Mouse (Mus musculus) c-Kit-negative CD71-positive TER-119-positive erythroid progenitor cells, embryonic 14.5 days (primary cell): ENCODE results near the gene 1700123L14Rik.
"Not testable (repeated sequence)": the region's sequence is repeated elsewhere in the genome, so short reads cannot be mapped to it uniquely, and the experiment has no call there.

Experiments
- DNase-seq: peaks from one replicate; pipeline ENCODE4 v3.0.0-alpha.2; 2013; ENCODE audit warnings: low read depth, low spot score

1700123L14Rik gene

GRCm38 (mm10) chr6:96165818-96166379, at the start of gene 1700123L14Rik:
Gene 1700123L14Rik (minus strand): TSS chr6:96166243.
- DNase-seq: no peak

- DNase-seq: no peak
These were observed 39.4 kb upstream of the 1700123L14Rik start for GRCm38 (mm10) chr6:96205395-96205794.

- not testable (repeated sequence) for DNase-seq
These were observed 32.9 kb upstream of the 1700123L14Rik start for GRCm38 (mm10) chr6:96198991-96199390.

GRCm38 (mm10) chr6:96186517-96186916, 20.5 kb upstream of the 1700123L14Rik start:
- no peak for DNase-seq

DNA sequence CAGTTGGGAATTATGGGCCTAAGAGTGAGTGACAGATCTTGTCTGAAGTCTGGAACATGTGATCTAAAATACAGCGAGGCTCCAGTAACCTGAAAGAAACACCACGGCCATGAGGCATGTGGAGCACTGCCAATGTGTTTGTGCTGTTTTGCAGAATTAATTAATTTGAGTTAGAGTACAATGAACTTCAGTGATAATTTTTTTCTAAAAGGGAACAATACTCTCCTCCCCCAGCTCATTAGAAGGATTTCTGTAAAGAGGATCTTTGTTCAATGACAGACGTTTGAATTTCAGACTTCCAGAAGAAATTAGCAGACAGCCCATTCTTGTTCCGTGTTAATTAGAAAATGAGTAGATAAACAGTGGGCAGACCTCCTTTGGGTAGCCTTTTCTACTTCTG, 17.3 kb upstream of the 1700123L14Rik start:
- DNase-seq: no peak

GRCm38 (mm10) chr6:96178530-96178929, 12.5 kb upstream of the 1700123L14Rik start:
- DNase-seq: no peak

GRCm38 (mm10) chr6:96173681-96174080, 7.6 kb upstream of the 1700123L14Rik start:
- DNase-seq: no peak

- no peak for DNase-seq
These were observed 988 bp upstream of the 1700123L14Rik start for GRCm38 (mm10) chr6:96167031-96167430.

GRCm38 (mm10) chr6:96165403-96165802, 640 bp downstream of the 1700123L14Rik start:
- no peak for DNase-seq

DNA sequence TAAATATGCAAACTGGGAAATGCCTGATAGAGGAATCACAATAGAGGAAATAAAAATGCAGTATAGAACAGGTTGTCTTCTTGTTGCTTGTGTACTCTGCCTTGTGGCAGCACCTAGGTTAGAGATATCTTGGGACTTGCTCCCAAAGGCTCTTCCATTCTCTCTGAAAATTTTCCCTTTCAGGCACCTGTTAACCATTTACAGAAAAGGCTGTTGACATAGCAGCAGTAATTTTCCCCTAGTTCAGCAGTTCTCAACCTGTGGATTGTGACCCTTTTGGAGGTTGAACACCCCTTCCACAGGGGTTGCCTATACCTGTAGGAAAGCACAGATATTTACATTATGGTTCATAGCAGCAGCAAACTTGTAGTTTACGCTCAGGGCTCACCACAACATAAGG, 22.7 kb downstream of the 1700123L14Rik start:
- no peak for DNase-seq

- no peak for DNase-seq
These were observed 49.3 kb downstream of the 1700123L14Rik start for GRCm38 (mm10) chr6:96116534-96117272.

- no peak for DNase-seq
These were observed 49.9 kb downstream of the 1700123L14Rik start for GRCm38 (mm10) chr6:96116148-96116533.
